Mouse (Mus musculus): Measurements from ENCODE around the gene Prm1. TPM values are rescaled to one million over a fixed set of nuclear protein-coding genes. Genes with fewer than 3 reads are reported as not detected.

Prm1 gene
- polyA plus RNA-seq, 1 experiment from 2014 or later: not detected

DNA sequence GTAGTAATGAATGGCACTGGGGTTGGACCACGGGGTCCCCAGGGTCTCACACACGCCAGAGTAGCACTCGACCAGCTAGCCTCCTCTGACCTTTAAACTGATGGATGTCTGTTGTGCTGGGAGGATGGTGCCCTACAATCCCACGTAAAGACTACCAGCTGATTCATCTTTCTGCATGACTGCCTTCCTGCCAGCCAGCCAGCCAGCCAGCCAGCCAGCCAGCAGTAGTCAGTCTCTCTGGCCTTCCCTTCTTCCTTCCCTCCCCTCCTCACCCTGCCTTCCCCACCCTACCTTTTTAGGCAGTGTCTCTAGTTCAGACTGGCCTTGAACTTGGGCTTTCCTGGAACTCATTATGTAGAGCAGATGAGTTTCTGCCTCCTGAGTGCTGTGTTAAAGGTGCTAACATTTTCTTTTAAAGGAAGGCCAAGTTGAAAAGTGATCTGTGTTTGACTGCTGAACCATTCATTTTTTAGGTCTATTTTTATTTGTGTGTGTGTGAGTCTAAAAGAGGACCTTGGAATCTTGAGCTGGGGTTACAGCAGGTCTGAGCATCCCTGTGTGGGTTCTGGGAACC lies 36.7 kb upstream of the Prm1 start:
- H3K27me3 ChIP-seq (ENCODE audit: control insufficient read depth, insufficient read depth, low read depth, low read length): no peaks in the 10 kb centered on the region
- no peak for ATAC-seq (ENCODE audit: low read depth)
- WGBS (ENCODE audit: insufficient replicate concordance): 75% methylated on average over 4 of the region's 4 CpGs

DNA sequence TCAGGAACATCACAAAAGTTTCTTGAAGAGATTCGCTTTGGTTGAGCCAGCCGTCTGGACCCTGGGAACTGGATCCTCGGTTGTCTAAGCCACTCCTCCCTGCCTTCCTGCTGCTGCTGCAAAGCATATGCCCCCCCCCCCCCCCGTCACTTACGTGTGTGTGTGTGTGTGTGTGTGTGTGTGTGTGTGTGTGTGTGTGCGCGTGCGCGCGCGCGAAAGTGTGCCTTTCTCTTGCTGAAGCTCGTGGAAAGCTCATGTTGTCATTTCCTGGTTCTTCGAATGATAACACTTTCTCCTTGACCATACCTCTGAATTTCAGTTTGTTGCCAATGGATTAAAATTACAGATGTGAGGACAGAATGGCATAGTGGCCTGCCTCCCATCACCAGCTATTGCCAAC lies 34.4 kb upstream of the Prm1 start:
- WGBS (ENCODE audit: insufficient replicate concordance): 84% methylated on average over 12 of the region's 14 CpGs
- ATAC-seq (ENCODE audit: low read depth): no peak
- Histone ChIP-seq H3K27ac (ENCODE audit: low read length) (no peak overlapping the region), H3K9ac (ENCODE audit: low read depth, low read length) (no peak overlapping the region), H3K4me1 (ENCODE audit: control insufficient read depth, low read depth, low read length) (peaks cover 23% of the 10 kb centered on the region), H3K4me2 (ENCODE audit: low read depth, low read length) (no peak overlapping the region), H3K36me3 (ENCODE audit: control insufficient read depth, insufficient read depth) (no peaks in the 10 kb centered on the region), H3K4me3 (ENCODE audit: low read depth, low read length) (no peak overlapping the region), H3K27me3 (ENCODE audit: control insufficient read depth, insufficient read depth, low read depth, low read length) (no peaks in the 10 kb centered on the region), H3K9me3 (replicated peaks; ENCODE audit: control insufficient read depth, low read length) (no peaks in the 10 kb centered on the region)

More for the DNA sequence above, 36.7 kb upstream of the Prm1 start:
- Histone ChIP-seq H3K27ac (ENCODE audit: low read length) (no peak overlapping the region), H3K4me2 (ENCODE audit: low read depth, low read length) (no peak overlapping the region), H3K36me3 (ENCODE audit: control insufficient read depth, insufficient read depth) (no peaks in the 10 kb centered on the region), H3K9me3 (replicated peaks; ENCODE audit: control insufficient read depth, low read length) (no peaks in the 10 kb centered on the region), H3K4me1 (ENCODE audit: control insufficient read depth, low read depth, low read length) (peaks cover 17% of the 10 kb centered on the region), H3K9ac (ENCODE audit: low read depth, low read length) (no peak overlapping the region), H3K4me3 (ENCODE audit: low read depth, low read length) (no peak overlapping the region)

DNA sequence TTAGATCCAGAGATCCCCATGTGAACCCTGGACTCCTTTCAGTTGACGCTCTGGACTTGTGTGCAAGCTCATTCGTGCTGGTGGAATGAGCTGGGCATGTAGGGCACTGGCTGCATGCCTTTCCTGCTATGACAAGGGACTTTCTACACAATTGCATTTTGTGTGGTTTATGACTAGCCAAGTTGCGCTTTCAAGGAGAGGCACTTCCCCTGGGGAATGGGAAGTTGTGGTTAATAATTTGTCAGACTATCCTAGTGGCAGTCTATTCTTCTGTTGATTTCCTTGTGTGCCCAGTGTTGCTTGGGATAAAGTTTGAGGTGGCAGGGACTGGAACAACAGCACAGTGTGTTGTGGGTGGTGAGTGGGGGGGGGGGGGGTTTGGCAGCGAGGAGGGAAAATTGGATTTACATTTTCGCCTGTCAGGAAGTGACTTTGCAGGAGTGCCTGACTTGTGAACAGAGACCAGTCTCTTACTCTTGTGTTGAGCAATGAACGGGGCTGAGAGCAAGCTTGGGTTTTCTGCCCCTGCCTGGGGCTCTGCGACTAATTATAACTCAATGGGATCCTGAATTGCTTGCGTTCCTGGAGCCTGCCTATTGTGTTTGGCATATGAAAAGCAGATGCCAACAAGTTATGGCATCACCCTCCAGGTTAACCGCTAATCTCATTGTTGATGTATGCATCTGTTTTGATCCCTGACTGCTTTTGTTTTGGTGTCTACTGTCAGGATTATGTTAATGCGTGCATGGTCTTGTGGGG lies 33.0 kb upstream of the Prm1 start:
- no peak for ATAC-seq (ENCODE audit: low read depth)
- Histone ChIP-seq H3K4me2 (ENCODE audit: low read depth, low read length) (peak overlapping the region; percentile 21; the same call in 1 of the 2 replicates), H3K9ac (ENCODE audit: low read depth, low read length) (no peak overlapping the region), H3K9me3 (replicated peaks; ENCODE audit: control insufficient read depth, low read length) (no peaks in the 10 kb centered on the region), H3K27me3 (ENCODE audit: control insufficient read depth, insufficient read depth, low read depth, low read length) (no peaks in the 10 kb centered on the region), H3K4me3 (ENCODE audit: low read depth, low read length) (no peak overlapping the region), H3K27ac (ENCODE audit: low read length) (peak overlapping the region; percentile 52), H3K4me1 (ENCODE audit: control insufficient read depth, low read depth, low read length) (peaks cover 22% of the 10 kb centered on the region), H3K36me3 (ENCODE audit: control insufficient read depth, insufficient read depth) (no peaks in the 10 kb centered on the region)
- WGBS (ENCODE audit: insufficient replicate concordance): 26% methylated on average over 10 of the region's 10 CpGs

DNA sequence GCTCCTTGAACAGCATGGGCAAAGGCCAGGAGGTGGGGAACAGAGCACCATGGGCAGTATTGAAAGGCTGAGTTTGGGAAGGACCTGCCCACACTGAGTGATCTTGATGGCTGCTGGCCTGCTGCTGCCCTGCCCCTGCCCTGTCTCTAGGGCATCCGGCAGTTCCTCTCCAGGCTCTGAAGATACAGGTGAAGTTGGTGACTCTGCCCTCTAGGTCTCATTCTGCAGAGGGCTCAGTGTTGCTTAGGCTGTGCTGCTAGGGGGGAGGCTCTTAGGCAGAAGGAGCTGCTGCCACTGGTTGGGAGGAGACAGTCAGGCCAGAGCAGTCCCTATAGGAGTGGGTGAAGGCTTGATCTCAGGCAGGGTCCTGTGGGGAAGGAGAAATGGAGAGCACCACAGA lies 32.3 kb upstream of the Prm1 start:
- H3K27ac ChIP-seq (ENCODE audit: low read length): peak overlapping the region; percentile 52
- no peak overlapping the region for H3K4me3 ChIP-seq (ENCODE audit: low read depth, low read length)
- WGBS (ENCODE audit: insufficient replicate concordance): 52% methylated on average over 1 of the region's 1 CpGs
- H3K4me2 ChIP-seq (ENCODE audit: low read depth, low read length): no peak overlapping the region
- H3K36me3 ChIP-seq (ENCODE audit: control insufficient read depth, insufficient read depth): no peaks in the 10 kb centered on the region
- peaks cover 19% of the 10 kb centered on the region for H3K4me1 ChIP-seq (ENCODE audit: control insufficient read depth, low read depth, low read length)
- no peaks in the 10 kb centered on the region for H3K9me3 ChIP-seq (replicated peaks; ENCODE audit: control insufficient read depth, low read length)
- ATAC-seq (ENCODE audit: low read depth): no peak
- no peak overlapping the region for H3K9ac ChIP-seq (ENCODE audit: low read depth, low read length)
- no peaks in the 10 kb centered on the region for H3K27me3 ChIP-seq (ENCODE audit: control insufficient read depth, insufficient read depth, low read depth, low read length)

DNA sequence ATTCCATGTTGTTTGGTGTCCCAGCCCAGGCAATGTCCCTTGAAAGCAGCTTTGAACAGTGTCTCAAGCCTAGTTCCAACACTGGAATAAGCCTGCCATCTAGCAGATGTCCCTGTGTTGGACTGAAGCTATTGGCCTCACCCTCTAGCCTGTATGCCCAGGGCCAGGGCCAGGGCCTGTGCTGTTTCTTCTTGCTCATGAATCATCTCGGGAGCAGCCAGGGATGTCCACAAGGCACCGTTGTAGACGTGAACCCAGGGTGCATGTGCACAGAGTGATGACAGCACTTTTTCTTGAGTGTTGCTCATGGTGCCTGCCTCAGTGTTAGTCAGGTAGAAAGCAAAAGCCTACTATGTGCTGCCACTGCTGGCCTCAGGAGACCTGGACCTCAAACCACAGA lies 31.6 kb upstream of the Prm1 start:
- H3K4me2 ChIP-seq (ENCODE audit: low read depth, low read length): no peak overlapping the region
- no peak overlapping the region for H3K27ac ChIP-seq (ENCODE audit: low read length)
- H3K36me3 ChIP-seq (ENCODE audit: control insufficient read depth, insufficient read depth): no peaks in the 10 kb centered on the region
- H3K4me3 ChIP-seq (ENCODE audit: low read depth, low read length): no peak overlapping the region
- 71% methylated on average over 3 of the region's 3 CpGs for WGBS (ENCODE audit: insufficient replicate concordance)
- H3K9me3 ChIP-seq (replicated peaks; ENCODE audit: control insufficient read depth, low read length): no peaks in the 10 kb centered on the region
- H3K9ac ChIP-seq (ENCODE audit: low read depth, low read length): no peak overlapping the region
- no peaks in the 10 kb centered on the region for H3K27me3 ChIP-seq (ENCODE audit: control insufficient read depth, insufficient read depth, low read depth, low read length)
- peaks cover 19% of the 10 kb centered on the region for H3K4me1 ChIP-seq (ENCODE audit: control insufficient read depth, low read depth, low read length)
- no peak for ATAC-seq (ENCODE audit: low read depth)

DNA sequence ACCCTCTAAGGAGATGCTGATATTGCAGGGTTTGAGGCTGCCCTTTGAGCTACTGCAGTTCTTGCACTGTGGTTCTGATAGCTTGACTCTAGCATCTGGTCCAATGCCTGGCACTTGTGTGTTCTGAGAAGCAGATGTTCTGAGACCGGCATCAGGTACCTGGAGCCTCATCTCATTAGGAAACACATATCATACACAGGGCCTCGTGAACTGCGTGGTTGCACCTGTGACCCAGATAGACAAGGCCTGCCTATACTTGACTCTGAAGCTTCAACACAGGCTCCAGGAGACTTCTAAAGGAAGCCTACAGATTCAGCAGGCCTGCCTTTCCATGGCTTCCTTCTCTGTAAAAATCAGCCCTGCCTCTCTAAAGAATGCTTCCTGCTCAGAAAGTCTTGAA lies 30.7 kb upstream of the Prm1 start:
- WGBS (ENCODE audit: insufficient replicate concordance): 80% methylated on average over 3 of the region's 3 CpGs
- Histone ChIP-seq H3K9ac (ENCODE audit: low read depth, low read length) (no peak overlapping the region), H3K27ac (ENCODE audit: low read length) (no peak overlapping the region), H3K4me2 (ENCODE audit: low read depth, low read length) (no peak overlapping the region), H3K36me3 (ENCODE audit: control insufficient read depth, insufficient read depth) (no peaks in the 10 kb centered on the region), H3K4me3 (ENCODE audit: low read depth, low read length) (no peak overlapping the region), H3K4me1 (ENCODE audit: control insufficient read depth, low read depth, low read length) (peaks cover 19% of the 10 kb centered on the region), H3K27me3 (ENCODE audit: control insufficient read depth, insufficient read depth, low read depth, low read length) (no peaks in the 10 kb centered on the region), H3K9me3 (replicated peaks; ENCODE audit: control insufficient read depth, low read length) (no peaks in the 10 kb centered on the region)
- ATAC-seq (ENCODE audit: low read depth): no peak

DNA sequence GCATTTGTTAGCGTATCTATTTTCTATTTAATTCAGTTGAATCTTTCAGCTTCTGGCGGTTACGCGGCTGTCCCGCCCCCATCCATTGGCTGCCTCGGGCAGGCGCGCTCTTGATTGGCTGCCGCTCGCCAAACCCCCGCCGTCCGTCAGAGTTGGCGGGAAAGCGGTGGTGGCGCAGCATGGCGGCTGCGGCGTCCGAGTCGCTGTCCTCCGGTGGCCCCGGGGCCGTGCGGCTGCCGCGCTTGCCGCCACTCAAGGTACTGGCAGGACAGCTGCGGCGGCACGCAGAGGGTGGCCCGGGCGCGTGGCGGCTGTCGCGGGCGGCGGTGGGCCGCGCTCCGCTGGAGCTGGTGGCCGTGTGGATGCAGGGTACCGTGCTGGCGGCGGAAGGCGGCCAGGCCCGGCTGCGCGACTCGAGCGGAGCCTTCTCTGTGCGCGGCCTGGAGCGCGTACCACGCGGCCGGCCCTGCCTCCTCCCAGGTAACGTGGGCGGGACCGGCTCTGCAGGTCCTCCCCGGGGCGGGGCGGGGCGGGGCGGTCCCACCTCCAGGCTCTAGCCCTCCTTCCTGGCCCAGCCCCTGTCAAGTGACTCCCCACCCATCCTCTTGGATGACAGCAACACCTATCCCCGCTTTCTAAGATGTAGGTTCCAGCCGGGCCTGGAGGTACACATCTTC lies 29.4 kb upstream of the Prm1 start, which contains the start of gene Rmi2:
Rmi2 (plus strand) TSS at position 149 of the 677 bp plus-strand sequence.
- Histone ChIP-seq H3K9me3 (replicated peaks; ENCODE audit: control insufficient read depth, low read length) (no peaks in the 10 kb centered on the region), H3K27ac (ENCODE audit: low read length) (peak within 1 kb of the TSS; percentile 88), H3K36me3 (ENCODE audit: control insufficient read depth, insufficient read depth) (no peaks in the 10 kb centered on the region), H3K4me2 (ENCODE audit: low read depth, low read length) (peak within 1 kb of the TSS; percentile 98), H3K4me3 (ENCODE audit: low read depth, low read length) (peak within 1 kb of the TSS; percentile 89), H3K4me1 (ENCODE audit: control insufficient read depth, low read depth, low read length) (peaks cover 19% of the 10 kb centered on the region), H3K27me3 (ENCODE audit: control insufficient read depth, insufficient read depth, low read depth, low read length) (no peaks in the 10 kb centered on the region), H3K9ac (ENCODE audit: low read depth, low read length) (peak within 1 kb of the TSS; percentile 84)
- ATAC-seq (ENCODE audit: low read depth): peak; percentile 98
- WGBS (ENCODE audit: insufficient replicate concordance): under 1% methylated on average over 49 of the region's 69 CpGs

DNA sequence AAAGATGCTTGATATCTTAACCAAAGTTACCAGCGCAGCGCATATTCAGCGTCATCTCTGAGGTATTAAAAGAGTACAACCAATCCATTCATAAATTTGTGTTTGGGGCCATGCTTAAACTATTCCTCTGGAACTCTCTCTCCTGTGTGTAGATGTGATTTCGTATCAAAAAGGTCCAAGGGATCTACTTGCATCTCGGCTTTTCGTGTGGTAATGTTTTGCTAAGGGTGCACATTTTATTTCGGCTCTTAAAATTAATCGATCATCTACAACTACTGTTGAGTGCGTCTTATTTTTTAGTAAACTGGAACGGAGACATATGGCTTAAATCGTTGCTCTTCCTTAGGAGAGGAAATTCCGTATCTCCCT lies 28.9 kb upstream of the Prm1 start:
- Histone ChIP-seq H3K27ac (ENCODE audit: low read length) (no peak overlapping the region), H3K9ac (ENCODE audit: low read depth, low read length) (peak overlapping the region; percentile 45), H3K4me3 (ENCODE audit: low read depth, low read length) (peak overlapping the region; percentile 89), H3K4me2 (ENCODE audit: low read depth, low read length) (peak overlapping the region; percentile 98), H3K9me3 (replicated peaks; ENCODE audit: control insufficient read depth, low read length) (no peaks in the 10 kb centered on the region), H3K27me3 (ENCODE audit: control insufficient read depth, insufficient read depth, low read depth, low read length) (no peaks in the 10 kb centered on the region), H3K4me1 (ENCODE audit: control insufficient read depth, low read depth, low read length) (peaks cover 19% of the 10 kb centered on the region), H3K36me3 (ENCODE audit: control insufficient read depth, insufficient read depth) (no peaks in the 10 kb centered on the region)
- ATAC-seq (ENCODE audit: low read depth): no peak
- WGBS (ENCODE audit: insufficient replicate concordance): 7% methylated on average over 12 of the region's 12 CpGs

DNA sequence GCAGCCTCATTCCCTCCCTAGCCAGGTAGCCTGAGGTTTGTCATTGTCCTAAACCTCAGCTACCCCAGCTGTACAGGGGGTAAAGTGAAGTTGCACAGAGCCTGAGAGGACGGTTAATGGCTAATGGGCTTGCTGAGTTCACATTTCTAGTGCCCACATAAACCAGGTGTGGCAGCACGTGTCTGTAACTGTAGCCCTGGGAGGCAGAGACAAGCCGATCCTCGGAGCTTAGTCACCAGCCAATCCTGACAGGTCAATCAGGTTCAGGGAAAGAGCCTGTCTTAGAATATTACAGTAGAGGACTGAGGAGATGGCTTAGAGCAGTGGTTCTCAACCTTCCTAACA lies 22.8 kb upstream of the Prm1 start:
- no peak overlapping the region for H3K27ac ChIP-seq (ENCODE audit: low read length)
- ATAC-seq (ENCODE audit: low read depth): no peak
- 65% methylated on average over 4 of the region's 4 CpGs for WGBS (ENCODE audit: insufficient replicate concordance)
- H3K4me1 ChIP-seq (ENCODE audit: control insufficient read depth, low read depth, low read length): no peaks in the 10 kb centered on the region
- no peak overlapping the region for H3K4me3 ChIP-seq (ENCODE audit: low read depth, low read length)
- no peaks in the 10 kb centered on the region for H3K36me3 ChIP-seq (ENCODE audit: control insufficient read depth, insufficient read depth)
- no peak overlapping the region for H3K9ac ChIP-seq (ENCODE audit: low read depth, low read length)
- H3K27me3 ChIP-seq (ENCODE audit: control insufficient read depth, insufficient read depth, low read depth, low read length): no peaks in the 10 kb centered on the region
- no peak overlapping the region for H3K4me2 ChIP-seq (ENCODE audit: low read depth, low read length)
- no peaks in the 10 kb centered on the region for H3K9me3 ChIP-seq (replicated peaks; ENCODE audit: control insufficient read depth, low read length)

Measured in liver, embryonic 16.5 days (tissue).